Mouse (Mus musculus): ENCODE results near the gene Lama4.

The Lama4 gene

DNA sequence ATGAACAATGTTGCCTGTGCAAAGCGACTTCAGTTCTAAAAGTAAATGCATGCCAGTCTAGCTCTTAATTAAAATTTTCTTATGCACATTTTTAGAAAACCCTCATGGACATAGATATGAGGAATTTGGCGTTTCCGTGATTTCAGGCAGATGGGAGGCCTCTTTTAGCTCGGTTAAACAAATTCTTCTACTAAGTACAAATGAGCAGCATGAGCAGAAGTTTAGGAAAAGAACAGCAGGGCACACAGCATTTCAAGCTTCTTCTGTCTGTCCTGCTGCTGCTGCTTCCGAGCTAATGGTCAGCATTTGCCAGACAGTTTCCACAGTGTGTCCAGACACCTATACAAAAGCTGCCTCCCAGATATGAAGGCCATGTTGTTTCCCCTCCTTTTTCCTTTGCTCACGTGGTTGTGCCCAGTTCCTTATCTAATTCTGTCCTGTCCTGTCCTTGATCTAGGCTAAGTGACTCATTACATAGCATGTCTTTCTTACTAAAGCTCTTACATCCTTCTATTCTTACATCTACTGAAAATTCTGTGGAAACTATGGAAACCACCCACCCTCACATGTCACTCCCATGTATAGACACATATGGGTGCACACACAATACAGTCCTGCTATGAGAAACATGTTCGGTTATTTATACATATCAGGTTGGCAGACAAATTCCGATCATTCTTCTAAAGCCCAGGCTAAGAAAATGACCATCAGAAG, 84.4 kb downstream of the Lama4 start:
- DNase-seq (ENCODE audit: low spot score in 2 of 2) = peak; percentile 26 to 64

DNA sequence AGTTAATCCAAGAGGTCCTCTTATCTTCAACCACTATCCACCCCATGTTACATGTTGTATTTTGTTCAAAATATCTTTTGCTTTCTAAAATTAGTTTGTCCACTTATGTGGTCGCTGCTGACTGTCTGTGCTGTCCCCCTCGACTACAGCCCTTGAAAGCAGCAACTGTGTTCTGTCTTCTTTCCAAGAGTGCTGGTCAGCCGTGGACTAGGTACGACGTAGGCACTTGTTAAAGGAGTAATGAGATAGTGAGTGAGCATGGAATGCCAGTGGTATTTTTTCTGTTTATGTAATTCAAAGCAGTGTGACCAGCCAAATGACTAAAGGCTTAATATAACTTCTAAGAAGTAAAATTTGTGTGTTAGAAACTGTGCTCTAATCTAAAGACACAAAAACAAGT, 90.7 kb downstream of the Lama4 start:
- no peak for DNase-seq (ENCODE audit: low spot score in 2 of 2)

DNA sequence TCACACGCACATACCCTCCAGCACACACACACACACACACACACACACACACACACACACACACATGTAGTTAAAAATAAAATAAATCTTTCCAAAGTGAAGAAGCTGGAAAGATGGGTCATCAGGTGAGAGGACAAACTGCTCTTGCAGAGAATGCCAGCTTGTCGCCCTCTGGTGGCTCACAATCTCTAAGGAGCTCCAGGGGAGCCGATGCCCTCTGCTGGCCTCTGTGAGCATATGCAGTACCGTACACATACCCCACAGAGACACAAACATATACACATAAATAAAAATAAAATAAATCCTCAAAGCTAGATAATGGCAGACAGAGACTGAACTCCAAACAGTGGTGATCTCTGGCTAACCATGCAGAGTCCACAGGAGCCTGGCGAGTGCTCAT, 99.4 kb downstream of the Lama4 start:
- no peak for DNase-seq (ENCODE audit: low spot score in 2 of 2)

DNA sequence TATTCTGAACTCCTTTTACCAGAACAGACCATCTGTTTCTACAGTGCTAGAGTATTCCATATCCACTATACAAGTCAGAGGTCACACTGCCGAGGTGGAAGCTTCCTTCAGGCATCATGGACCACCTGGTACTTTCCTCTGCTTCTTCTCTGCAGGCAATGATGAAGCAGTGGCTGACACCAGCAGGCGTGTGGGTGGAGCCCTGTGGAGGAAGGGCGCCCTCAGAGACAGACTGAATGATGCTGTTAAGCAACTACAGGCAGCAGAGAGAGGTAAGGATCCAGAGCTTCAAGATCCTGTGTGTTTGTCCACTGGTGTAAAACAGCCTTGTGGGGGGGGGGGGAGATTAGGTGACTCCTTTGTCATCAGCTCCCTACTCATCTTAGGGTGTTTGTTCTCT, 100.1 kb downstream of the Lama4 start:
- DNase-seq (ENCODE audit: low spot score in 2 of 2) = no peak

DNA sequence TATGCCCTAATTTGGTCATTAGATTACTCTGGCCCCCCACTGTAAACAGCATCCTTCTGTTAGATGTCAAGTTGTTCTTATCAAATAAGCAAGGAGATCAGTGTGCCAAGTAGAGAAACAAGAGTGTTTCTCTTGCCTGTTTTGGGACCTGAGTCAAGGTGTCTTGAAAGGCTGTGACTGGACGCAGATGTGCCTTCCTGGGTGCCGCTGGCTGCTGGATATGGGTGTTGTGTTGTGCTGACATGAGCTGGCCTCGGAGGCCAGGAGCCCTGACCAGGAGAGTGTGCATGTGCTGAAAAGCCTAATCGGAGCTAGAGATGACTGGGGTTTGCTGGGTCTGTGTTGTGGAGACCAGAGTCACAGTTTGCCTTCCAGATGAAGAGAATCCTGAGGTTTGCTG, 100.7 kb downstream of the Lama4 start:
- no peak for DNase-seq (ENCODE audit: low spot score in 2 of 2)

DNA sequence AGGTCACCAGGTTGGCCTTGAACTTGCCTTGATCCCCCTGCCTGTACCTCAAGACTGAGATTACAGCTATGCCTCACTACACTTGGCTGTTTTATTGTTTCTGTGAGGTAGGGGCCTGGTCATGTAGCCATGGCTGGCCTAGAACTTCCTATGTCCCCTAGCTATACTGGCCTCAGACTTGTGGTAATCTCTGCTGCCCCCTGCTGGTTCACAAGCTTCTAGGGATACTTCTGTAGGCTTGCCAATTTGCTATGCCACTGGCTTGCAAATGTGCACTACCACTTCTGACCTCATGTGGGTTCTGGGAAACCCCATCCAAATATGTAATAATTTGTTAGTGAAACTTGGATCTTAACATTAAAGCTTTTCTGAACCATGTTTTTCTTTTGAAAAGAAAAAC, 101.6 kb downstream of the Lama4 start:
- DNase-seq (ENCODE audit: low spot score in 2 of 2) = peak; percentile 56 to 75

DNA sequence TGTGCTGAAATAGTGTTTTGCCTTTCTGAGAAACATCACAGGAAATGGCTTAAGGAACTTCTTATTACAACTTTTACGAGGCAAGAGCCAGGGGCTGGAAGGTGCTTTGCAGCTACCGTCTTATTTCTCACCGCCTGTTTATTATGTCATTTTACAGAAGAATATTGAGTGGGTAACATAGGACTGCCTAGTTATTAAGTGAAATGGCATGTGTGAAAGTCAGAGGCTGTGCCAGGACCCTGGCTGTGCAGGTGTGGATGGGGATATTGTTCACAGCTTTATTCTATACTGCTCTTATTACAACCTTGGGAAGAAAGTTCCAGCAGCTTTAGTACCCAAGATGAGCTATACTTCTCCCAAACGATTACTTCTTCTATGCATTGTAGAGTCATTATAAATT, 106.7 kb downstream of the Lama4 start:
- no peak for DNase-seq (ENCODE audit: low spot score in 2 of 2)

DNA sequence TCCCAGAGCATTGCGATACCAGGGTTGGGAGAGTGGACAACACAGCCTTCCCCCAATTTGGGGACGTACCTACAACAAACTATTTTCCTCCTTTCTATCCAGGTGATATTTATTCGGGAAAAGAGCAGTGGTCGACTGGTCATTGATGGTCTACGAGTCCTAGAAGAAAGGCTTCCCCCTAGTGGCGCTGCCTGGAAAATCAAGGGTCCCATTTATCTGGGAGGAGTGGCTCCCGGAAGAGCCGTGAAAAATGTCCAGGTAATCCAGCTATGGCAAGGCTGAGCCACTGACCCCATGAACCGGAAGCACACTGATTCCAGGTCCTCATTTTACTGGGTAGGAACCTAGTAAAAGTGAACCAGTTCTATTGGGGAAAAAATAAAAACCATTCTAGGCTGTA, 131.7 kb downstream of the Lama4 start:
- peak in 1 of 2 experiments; percentile 34 for DNase-seq (ENCODE audit: low spot score in 2 of 2)

DNA sequence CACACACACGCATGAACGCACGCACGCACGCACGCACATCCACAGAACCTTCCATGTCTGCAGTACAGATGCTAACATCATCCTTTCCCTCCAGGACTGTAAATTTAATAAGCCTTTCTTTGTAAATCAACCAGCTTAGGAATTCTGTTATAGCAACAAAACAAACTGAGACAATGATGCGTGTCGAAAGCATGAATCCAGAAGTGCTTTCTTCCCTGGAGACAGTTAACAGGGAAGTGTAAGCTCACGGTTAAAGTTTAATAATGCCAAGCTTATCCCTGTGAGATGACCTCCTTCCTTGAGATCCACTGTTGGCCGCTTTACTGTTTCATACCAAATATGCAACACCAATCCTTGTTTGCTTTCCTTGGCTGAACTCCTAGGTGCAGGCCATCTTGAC, 133.4 kb downstream of the Lama4 start:
- DNase-seq (ENCODE audit: low spot score in 2 of 2) = no peak

DNA sequence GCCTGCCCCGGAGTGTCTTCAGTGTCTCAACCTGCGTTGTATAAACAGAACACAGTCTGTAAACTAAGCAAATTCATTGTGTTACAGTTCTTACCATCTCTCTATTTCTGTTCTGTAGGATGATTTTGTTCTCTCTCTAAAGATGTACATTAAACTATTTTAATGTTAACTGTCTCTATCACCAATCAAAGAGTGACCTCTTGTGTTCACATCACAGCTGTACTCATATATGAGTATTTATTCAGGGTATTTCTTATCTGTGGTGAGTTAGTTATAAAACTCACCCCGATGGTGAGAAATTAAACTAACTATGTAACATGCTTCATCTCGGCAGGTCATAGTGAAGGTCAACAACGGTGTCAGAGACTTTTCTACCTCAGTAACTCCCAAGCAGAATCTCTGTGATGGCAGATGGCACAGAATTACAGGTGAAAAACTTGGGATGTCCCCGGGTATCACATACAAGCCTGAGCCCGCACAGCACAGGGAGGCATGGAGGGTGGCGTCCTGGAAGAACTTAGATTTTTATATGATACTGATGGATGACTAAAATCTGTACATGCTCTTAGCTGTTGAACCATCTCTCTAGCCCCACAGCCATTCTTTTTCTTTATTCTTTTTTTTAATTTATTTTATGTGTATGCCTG, 139.6 kb downstream of the Lama4 start:
- no peak for DNase-seq (ENCODE audit: low spot score in 2 of 2)

DNA sequence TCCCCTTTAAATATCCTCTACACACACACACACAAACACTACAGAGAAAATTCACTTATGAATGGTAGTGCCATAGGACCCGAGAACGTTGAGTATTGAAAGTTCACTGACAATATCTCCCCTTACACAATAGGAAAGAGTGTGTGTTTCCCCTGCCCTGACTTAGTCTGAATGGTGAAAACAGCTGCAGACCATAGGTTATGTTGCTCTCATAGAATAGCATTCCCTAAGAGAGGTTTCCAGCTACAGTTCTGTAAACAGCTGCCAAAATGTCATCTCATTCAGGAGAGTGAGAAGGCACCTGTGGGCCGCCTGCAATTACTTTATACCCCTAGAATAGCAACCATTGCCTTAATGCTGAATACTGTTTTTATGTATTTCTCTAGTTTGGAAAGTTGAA, 141.1 kb downstream of the Lama4 start:
- DNase-seq (ENCODE audit: low spot score in 2 of 2) = no peak

DNA sequence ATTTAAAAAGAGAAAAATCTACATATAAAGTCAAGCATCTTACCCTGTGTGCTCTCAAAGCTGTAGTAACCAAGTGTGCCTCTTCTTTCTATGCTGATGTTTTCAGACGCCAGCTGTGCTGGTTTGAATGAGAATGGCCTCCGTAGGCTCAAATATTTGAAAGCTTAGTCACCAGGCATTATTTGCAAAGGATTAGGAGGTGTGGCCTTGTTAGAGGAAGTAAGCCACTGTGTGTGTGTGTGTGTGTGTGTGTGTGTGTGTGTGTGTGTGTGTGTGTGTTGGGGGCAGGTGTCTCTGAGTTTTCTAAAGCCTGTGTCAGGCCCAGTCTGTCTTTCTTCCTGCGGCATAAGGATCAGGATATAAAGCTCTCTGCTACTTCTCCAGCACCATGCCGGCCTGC, 141.6 kb downstream of the Lama4 start:
- DNase-seq (ENCODE audit: low spot score in 2 of 2) = no peak

DNA sequence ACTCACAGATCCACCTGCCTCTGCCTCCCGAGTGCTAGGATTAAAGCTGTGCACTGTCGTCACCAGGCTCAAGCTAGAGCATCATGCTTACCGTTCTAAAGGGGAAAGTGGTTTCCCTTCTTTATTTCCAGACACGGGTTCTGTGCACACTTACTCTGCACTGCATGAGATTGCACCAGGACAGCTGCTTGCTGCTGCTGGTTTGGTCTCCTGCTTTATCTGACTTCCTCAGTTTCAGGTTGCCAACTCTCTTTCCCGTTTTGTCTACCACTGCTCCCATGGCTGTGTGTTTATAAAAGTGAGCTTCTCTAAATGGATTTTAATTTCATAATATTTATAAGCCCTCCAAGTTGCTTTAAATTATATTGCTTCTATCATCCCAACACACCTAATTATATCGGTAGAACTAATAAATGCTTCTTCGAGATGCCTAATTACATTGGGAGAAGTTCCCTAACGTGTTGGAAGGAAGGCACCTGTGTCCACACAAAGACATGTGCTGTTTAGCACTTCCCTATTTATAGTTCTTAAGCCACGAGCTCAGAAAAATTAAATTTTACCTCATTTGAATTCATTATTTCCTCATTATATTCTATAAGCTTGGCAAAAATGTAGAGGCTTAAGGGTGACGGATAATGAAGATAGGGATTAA, 143.6 kb downstream of the Lama4 start:
- no peak for DNase-seq (ENCODE audit: low spot score in 2 of 2)

DNA sequence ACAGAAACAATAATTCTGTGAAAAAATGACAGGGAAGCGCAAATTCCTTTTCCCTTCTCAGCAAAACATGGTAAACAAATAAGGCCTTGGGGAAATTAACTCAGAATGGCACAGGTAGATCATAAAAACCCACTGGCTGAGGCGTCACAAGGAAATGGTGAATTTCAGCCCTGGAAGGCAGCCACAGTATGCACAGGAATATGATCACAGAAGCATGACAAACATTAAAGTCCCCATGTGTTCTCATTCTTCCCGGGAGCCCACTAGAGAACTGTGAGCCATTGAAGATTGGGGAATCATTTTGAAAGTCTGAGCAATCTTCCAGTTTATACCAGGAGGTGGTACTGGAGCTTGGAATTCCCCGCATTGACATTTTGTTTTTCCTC, 144.2 kb downstream of the Lama4 start:
- DNase-seq (ENCODE audit: low spot score in 2 of 2) = no peak

DNA sequence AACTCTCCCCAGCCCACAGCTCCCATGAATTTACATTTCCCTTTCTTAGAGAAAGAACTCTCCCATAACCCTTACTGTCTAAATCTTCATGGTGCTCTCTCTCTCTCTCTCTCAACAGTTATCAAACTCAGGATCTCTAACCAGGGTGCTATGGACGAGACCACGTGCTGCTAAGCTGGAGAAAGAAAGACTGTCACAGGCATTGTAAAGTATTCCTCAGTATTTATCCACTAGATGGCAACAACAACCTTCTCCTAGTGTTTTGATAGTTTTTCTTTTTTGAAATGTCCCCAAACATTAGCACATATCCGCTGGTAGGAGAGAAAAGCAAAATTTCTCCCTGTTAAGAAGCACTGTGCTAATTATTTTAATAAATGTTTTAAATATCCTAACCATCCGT, 156.1 kb downstream of the Lama4 start:
- DNase-seq (ENCODE audit: low spot score in 2 of 2) = no peak

DNA sequence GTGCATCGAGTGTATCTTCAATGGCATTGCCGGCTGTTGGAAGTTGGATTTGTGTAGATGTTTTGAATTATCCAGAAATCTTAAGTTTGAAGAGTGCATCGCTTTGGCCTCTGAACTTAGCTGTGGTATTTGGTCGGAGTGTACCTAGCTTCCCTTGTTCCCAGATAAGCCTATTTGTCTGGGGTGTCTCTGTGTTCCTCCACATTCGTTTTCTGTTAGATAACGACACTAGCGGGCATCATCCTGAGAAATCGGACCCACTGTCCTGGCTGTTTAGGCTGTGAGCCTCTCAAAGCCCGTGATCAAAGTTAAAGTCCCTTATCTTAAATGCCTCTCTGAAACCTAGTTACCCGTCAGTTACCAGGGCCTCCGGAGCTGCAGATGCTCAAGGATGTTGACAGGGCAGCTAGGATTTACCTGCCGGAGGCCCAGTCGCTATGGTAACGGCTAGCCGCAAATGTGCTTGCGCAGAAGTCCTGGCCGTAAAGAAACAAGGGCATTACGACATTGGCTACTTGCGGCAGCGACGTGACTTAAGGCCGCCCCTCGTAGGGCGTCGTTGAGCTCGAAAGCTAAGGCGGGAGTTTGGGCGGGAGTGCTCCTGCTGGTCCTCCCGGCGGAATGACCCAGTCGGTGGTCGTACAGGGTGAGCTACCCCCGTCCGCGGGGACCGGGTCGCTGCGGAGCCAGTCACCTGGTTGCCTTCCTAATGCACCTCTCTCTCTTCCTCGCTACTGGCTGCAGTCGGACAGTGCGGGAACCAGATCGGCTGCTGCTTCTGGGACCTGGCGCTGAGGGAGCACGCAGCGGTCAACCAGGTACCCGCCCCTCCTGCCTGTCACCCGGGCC, 168.4 kb downstream of the Lama4 start, which contains the start of the genes Fam229b and Tube1:
Gene Fam229b, minus strand, starts transcription at position 453 of the 849 bp plus-strand sequence.
Gene Tube1, plus strand, starts transcription at position 515 of the 849 bp plus-strand sequence.
- DNase-seq (ENCODE audit: low spot score in 2 of 2) = peak; percentile 96 to 97

DNA sequence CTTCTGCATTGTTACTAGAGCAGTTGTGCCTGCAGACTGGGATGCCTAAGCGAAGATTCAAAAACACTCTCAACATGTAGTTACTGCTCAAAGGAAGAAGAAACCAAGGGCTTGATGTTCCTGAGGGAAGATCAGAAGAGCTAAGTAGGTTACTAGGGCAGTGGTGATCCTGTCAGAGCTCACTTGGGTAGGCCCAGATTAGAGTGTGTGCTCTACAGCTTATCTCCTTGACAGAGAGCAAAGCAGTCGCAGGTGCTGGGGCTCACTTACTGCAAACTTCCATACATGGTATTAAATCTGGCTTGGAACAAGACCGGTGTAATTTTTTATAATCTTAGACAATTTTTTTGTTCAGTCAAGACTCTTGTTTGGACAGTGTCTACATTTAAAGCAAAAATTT, 172.5 kb downstream of the Lama4 start:
- DNase-seq (ENCODE audit: low spot score in 2 of 2) = no peak

DNA sequence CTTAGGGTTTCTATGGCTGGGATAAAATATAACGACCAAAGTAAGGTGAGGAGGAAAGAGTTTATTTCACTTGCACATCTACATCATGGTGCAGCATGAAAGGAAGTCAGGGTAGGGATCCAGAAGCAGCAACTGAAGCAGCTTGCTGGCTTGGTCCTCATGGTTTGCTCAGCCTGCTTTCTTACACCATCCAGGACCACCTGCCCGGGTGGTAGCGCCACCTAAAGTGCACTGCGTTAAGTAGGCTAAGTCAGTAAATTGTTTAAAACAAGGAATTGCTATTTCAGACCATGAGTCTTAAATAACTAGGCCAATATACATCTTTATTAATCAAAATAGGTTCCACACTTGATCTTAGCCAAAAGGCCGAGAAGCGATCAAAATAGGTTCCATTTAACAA, 173.4 kb downstream of the Lama4 start:
- DNase-seq (ENCODE audit: low spot score in 2 of 2) = no peak

DNA sequence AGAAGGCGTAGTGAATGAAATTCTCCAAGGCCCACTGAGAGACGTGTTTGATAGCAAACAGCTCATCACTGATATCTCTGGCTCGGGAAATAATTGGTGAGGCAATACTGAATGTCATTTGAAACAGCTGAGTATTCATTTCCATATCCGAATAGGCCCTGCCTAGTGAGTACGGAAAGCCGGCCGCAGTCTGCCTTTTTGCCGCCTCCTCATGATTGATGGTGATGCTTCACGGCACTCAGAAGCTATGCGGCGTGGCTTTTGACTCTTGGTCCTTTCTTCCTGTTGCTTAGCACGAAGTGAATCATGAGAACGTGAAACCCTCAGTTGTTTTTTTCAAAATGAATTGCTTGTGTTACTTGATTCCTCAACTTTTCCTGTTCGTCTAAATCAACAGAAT, 175.5 kb downstream of the Lama4 start:
- no peak for DNase-seq (ENCODE audit: low spot score in 2 of 2)

DNA sequence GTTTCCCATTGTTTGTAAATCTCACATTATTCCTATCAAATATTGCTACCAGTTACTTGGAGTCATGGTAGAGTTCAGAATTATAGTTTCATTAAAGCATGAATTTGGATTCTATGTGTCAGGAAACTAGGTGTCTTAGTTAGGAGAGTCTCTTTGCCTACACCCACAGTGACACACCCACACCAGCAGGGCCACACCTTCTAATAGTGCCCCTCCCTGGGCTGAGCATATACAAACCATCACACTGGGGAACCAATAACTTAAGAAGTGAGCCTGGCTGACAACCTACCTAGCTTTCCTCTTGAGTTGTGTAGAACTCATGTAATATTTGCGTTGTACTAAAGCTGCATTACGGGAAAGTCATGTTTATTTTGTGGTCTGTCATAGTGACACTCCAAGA, 176.1 kb downstream of the Lama4 start:
- no peak for DNase-seq (ENCODE audit: low spot score in 2 of 2)

DNA sequence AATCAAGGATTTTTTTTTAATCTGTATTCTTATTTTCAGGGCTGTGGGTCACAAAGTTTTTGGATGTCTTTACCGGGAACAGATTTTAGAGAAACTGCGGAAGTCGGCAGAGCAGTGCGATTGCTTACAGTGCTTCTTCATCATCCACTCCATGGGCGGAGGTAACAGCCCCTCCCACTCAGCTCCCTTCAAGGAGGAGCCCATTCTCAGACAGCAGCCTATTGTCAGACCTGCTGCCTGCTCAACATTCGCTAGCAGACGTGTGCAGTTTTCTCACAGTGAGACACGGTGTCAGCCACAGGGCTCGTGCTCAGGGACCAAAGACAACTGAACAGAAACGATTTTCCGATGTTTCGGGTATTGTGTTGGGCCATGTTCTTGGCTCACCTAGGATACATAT, 176.9 kb downstream of the Lama4 start:
- no peak for DNase-seq (ENCODE audit: low spot score in 2 of 2)

DNA sequence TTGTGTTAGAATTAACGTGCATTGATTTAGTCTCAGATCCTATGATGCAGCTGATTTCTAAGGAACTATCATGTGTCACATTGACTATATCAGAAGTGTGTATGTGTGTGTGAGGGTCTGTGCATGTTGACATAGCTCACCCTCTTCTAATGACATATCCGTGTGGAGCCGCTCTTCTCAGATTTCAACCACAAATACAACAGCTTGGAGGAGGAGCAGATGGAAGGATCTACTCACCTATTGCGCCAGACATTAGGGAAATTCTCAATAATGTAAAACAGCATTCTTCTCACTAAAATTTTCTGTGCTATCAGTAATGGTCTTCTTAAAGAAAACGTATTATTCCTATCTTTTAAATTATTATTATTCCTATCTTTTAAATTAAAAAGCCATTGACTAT, 191.4 kb downstream of the Lama4 start:
- DNase-seq (ENCODE audit: low spot score in 2 of 2) = no peak

Measured in right cerebral cortex, postnatal 10 days (tissue).